Comparison of ENCODE assay signal across 15 mouse cellular contexts in the genomic region with DNA sequence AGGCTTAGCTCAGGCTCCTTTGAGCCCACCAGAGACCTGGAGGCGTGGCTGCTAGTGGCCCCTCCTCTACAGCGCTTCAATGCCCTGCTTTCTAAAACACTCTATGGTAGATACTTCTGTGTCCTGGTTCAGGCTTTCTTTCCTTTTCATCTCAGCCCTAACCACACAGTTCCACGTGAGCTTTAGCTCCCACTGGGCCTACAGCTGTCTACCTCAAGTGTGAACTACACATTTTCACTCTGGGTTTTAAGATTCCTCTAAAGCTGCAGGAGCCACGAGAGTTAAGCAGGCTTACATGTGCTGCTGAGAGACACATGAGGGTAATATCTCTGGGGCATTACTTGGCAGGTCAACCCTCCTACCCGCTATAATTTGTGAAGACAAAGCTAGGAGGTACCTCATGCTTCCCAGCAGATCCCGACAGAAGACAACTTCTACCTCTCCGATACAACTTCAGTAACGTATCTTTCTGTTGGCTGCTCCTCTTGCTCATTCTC.
DNase-seq lines count a peak whose midpoint lies in the region.
"Had no signal": no experiment of that assay in that cellular context is flagged by ENCODE, and none has a peak within 500 bp of the region (broad histone marks: within the 10 kb centered on the region; RNA-seq: fewer than 3 reads in every experiment).

No protein-coding gene starts in this region.

- H3K4me1 ChIP-seq in heart, embryonic 10.5 days = peaks cover 52% of the 10 kb centered on the region
- H3K4me1 ChIP-seq: embryonic facial prominence, embryonic 12.5 days; intestine, embryonic 15.5 days had no signal

- no peaks in the 10 kb centered on the region for H3K27me3 ChIP-seq in heart, embryonic 10.5 days (ENCODE audit: insufficient read depth, poor library complexity, severe bottlenecking)
- H3K27me3 ChIP-seq: embryonic facial prominence, embryonic 12.5 days; intestine, embryonic 15.5 days had no signal

- H3K27ac ChIP-seq in heart, embryonic 10.5 days = 0 out of 2 replicates have a peak overlapping the region, but pooled peaks have one; percentile 6
- H3K27ac ChIP-seq: embryonic facial prominence, embryonic 12.5 days; hindbrain, embryonic 10.5 days; hindbrain, embryonic 14.5 days; intestine, embryonic 15.5 days had no signal

- WGBS in heart, embryonic 10.5 days = 85% methylated on average over 8 of the region's 8 CpGs

- no peaks in the 10 kb centered on the region for H3K9me3 ChIP-seq in heart, embryonic 10.5 days
- H3K9me3 ChIP-seq: embryonic facial prominence, embryonic 12.5 days; hindbrain, embryonic 10.5 days; intestine, embryonic 15.5 days had no signal

- peak; percentile 40 for DNase-seq in cerebellum, adult 9-11 months
- no peak for DNase-seq in cerebellum, adult 11-12 months
- no peak for DNase-seq in heart, embryonic 10.5 days (ENCODE audit: low spot score)
- DNase-seq in heart, postnatal 25 days (ENCODE audit: low spot score) = no peak
- DNase-seq in thymus, postnatal 0 days (ENCODE audit: low spot score) = peak; percentile 18
- no peak for DNase-seq in thymus, postnatal 10 days (ENCODE audit: low spot score in 2 of 2)
- DNase-seq in thymus, postnatal 4 days = peak; percentile 42
- DNase-seq: adrenal gland, postnatal 10 days; cerebellum, adult 8-10 months; gastrocnemius, postnatal 10 days; heart, postnatal 10 days had no signal

- intact Hi-C loops in heart, postnatal 25 days (cut with DNase I) = no loop called here

- no peak overlapping the region for H3K4me3 ChIP-seq in heart, embryonic 10.5 days
- H3K4me3 ChIP-seq: embryonic facial prominence, embryonic 12.5 days; hindbrain, embryonic 10.5 days; intestine, embryonic 15.5 days had no signal

- peaks cover 6% of the 10 kb centered on the region; the same call in 1 of the 2 replicates for H3K36me3 ChIP-seq in heart, embryonic 10.5 days
- H3K36me3 ChIP-seq: embryonic facial prominence, embryonic 12.5 days; hindbrain, embryonic 10.5 days; intestine, embryonic 15.5 days had no signal

Comparison
In these comparisons a context has a peak if more than half of its experiments do, and no peak if none do; other contexts are left out.
1. DNase-seq: peak in cerebellum, adult 9-11 months (single experiment), thymus, postnatal 0 days (single experiment) and thymus, postnatal 4 days (single experiment); none in cerebellum, adult 11-12 months (single experiment), heart, embryonic 10.5 days (single experiment), heart, postnatal 25 days (single experiment) and thymus, postnatal 10 days (0 of 2).